Mouse (Mus musculus): ENCODE measurements around the gene Ano10.

DNA sequence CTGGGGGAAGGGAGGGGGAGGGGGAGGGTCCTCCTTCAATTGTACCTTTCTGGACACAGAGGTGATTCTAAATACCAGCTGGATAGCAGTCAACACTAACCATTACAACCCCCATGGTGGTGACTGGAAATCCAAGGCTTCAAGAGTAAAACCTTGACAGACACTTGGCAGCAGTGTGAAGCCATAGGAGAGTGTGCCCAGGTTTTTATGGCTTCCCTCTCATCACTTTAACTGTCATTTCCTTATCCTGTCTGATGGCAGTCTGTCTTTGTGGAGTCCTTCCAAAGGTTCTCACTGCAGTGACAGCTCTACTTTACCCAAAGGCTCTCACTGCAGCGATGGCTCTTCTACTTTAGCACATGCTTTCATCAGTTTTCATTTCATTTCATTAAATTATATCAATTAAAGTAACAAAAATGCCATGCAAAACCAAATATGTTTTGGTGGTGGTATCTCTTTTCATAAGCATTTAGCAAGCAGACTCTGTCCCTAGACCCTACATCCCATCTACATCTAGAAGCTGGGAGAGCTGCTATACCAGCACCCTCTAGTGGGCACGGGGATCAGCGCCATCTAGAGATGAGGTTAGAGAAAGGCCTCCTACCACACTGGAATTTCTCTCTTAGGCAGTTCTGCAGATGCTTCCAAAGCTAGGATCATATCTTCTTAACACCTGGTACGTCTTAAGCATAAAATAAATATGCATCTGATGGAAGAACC is 50.0 kb downstream of the Ano10 start:
- no peak for TF ChIP-seq POLR2A (IDR thresholded peaks at IDR 0.05; ENCODE audit: low read depth, low read length)
- peak; percentile 57; the same call in 1 of the 2 replicates for TF ChIP-seq CTCF (IDR thresholded peaks at IDR 0.05; ENCODE audit: borderline replicate concordance, insufficient read depth, low read length)

Measured in embryonic fibroblast, embryonic 13.5 days (primary cell).